Mouse (Mus musculus) kidney, embryonic 16.5 days (tissue): ENCODE measurements around the gene Taar7b. TPM values are rescaled to one million over a fixed set of nuclear protein-coding genes. Genes with fewer than 3 reads are reported as not detected.

Experiments
- ATAC-seq: fragments of 200-750 bp; cut with Nextera tagmentation; 2 replicates; pipeline ENCODE4 v1.8.0; 2017; ENCODE audit warnings: moderate TSS enrichment; ENCODE audit not compliant: low FRiP score, low TSS enrichment
- H3K27ac ChIP-seq: fragments of 300-500 bp; sonication (generic); 2 replicates; pipeline ENCODE4 v1.5.1; 2014; ENCODE audit warnings: low read length
- H3K27me3 ChIP-seq: fragments of 300-500 bp; sonication (generic); 2 replicates; pipeline ENCODE4 v1.6.1; 2014; ENCODE audit warnings: low read length, control low read depth, mixed read lengths; ENCODE audit not compliant: insufficient read depth
- H3K36me3 ChIP-seq: fragments of 300-500 bp; sonication (generic); 2 replicates; pipeline ENCODE4 v1.6.1; 2014; ENCODE audit warnings: low read length, control low read depth, mixed read lengths; ENCODE audit not compliant: insufficient read depth
- H3K4me1 ChIP-seq: fragments of 300-500 bp; sonication (generic); 2 replicates; pipeline ENCODE4 v1.6.1; 2014; ENCODE audit warnings: low read length, control low read depth, mixed read lengths; ENCODE audit not compliant: insufficient read depth
- H3K4me2 ChIP-seq: fragments of 300-500 bp; sonication (generic); replicated peaks from 2 replicates; pipeline ENCODE4 v1.6.1; 2014; ENCODE audit warnings: low read depth, low read length
- H3K4me3 ChIP-seq: fragments of 300-500 bp; sonication (generic); 2 replicates; pipeline ENCODE4 v1.5.1; 2014; ENCODE audit warnings: mild to moderate bottlenecking, low read length
- H3K9ac ChIP-seq: fragments of 300-500 bp; sonication (generic); replicated peaks from 2 replicates; pipeline ENCODE4 v1.6.1; 2014; ENCODE audit warnings: low read length
- H3K9me3 ChIP-seq: fragments of 300-500 bp; sonication (generic); 2 replicates; pipeline ENCODE4 v1.6.1; 2016; ENCODE audit warnings: low read length, control low read depth
- WGBS: fragments of 180-500 bp; shearing (Covaris S2); extraction: QIAGEN DNeasy Blood & Tissue Kit; methylation state at CpG from one replicate; pipeline ENCODE4 v1.1.7; 2014; 5-methylcytosine and 5-hydroxymethylcytosine counted together
- polyA plus RNA-seq: library from polyadenylated mRNA; unstranded; fragments of >200 nt; fragmentation: Nextera tagmentation; extraction: Ambion mirVana; gene quantifications from 2 replicates; pipeline ENCODE4 v1.2.1, GENCODE M21; 2015

The Taar7b gene
- polyA plus RNA-seq, 1 experiment from 2014 or later = not detected

GRCm38 (mm10) chr10:24040120-24040869 lies 40.6 kb downstream of the Taar7b start:
- Histone ChIP-seq H3K27me3 (no peaks in the 10 kb centered on the region), H3K4me3 (no peak overlapping the region), H3K4me1 (no peaks in the 10 kb centered on the region), H3K9me3 (no peaks in the 10 kb centered on the region), H3K9ac (no peak overlapping the region), H3K4me2 (no peak overlapping the region), H3K27ac (no peak overlapping the region), H3K36me3 (no peaks in the 10 kb centered on the region)
- WGBS = 64% methylated on average over 2 of the region's 2 CpGs
- no peak for ATAC-seq

DNA sequence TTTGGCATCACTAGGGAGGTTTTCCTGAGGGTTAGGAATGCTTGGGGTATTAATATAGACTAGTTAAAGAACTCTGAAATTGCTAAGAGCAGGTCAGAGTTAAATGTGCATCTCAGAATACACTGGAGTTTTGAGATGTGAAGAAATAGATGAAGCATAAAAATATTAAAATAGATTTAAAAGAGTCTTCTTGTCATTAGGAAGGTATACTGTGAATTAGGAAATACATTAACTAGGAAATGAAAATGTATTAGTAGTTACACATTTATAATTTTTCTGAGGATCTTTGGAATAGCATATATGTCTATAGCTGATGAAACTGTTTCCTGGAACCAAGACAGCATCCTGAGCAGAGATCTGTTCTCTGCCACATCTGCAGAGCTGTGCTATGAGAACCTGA lies 49.5 kb downstream of the Taar7b start, which contains the start of gene Taar7f:
Gene Taar7f (plus strand): TSS at position 301 of the 400 bp plus-strand sequence.
- no peak within 1 kb of the TSS for H3K27ac ChIP-seq
- no peaks in the 10 kb centered on the region for H3K36me3 ChIP-seq
- H3K9ac ChIP-seq = no peak within 1 kb of the TSS
- H3K4me1 ChIP-seq = no peaks in the 10 kb centered on the region
- no peaks in the 10 kb centered on the region for H3K27me3 ChIP-seq
- no peak for ATAC-seq
- no peak within 1 kb of the TSS for H3K4me3 ChIP-seq
- H3K4me2 ChIP-seq = no peak within 1 kb of the TSS
- H3K9me3 ChIP-seq = no peaks in the 10 kb centered on the region

Other genes with a start within 250 kb of the Taar7b start
- gene Rps12, start 212.7 kb upstream of the Taar7b start, polyA plus RNA-seq = 128 and 147 TPM in 2 replicates
- 18.0 and 20.7 TPM in 2 replicates for gene Slc18b1, start 203.0 kb upstream of the Taar7b start, polyA plus RNA-seq
- 0.13 and 0.14 TPM in 2 replicates for gene Vnn3, start 148.5 kb upstream of the Taar7b start, polyA plus RNA-seq
- gene Vnn1, start 105.3 kb upstream of the Taar7b start, polyA plus RNA-seq = 4.2 and 4.5 TPM in 2 replicates
- gene Taar1, start 79.6 kb upstream of the Taar7b start, polyA plus RNA-seq = not detected in 2 replicates
- not detected in 2 replicates for gene Taar2, start 61.4 kb upstream of the Taar7b start, polyA plus RNA-seq
- gene Taar3, start 50.4 kb upstream of the Taar7b start, polyA plus RNA-seq = not detected in 2 replicates
- gene Taar4, start 39.4 kb upstream of the Taar7b start, polyA plus RNA-seq = not detected in 2 replicates
- gene Taar5, start 29.2 kb upstream of the Taar7b start, polyA plus RNA-seq = 0.26 TPM in 1 of 2 replicates, not detected in the other
- gene Taar6, start 14.3 kb upstream of the Taar7b start, polyA plus RNA-seq = not detected in 2 replicates
- gene Taar7a, start 6.5 kb upstream of the Taar7b start, polyA plus RNA-seq = not detected in 2 replicates
- not detected in 2 replicates for gene Taar7d, start 27.3 kb downstream of the Taar7b start, polyA plus RNA-seq
- gene Taar7e, start 37.7 kb downstream of the Taar7b start, polyA plus RNA-seq = not detected in 2 replicates
- not detected in 2 replicates for gene Taar7f, start 49.6 kb downstream of the Taar7b start, polyA plus RNA-seq
- gene Taar8a, start 76.6 kb downstream of the Taar7b start, polyA plus RNA-seq = not detected in 2 replicates
- gene Taar8b, start 92.4 kb downstream of the Taar7b start, polyA plus RNA-seq = not detected in 2 replicates
- not detected in 2 replicates for gene Taar8c, start 102.0 kb downstream of the Taar7b start, polyA plus RNA-seq
- gene Taar9, start 109.6 kb downstream of the Taar7b start, polyA plus RNA-seq = not detected in 2 replicates
- 127 and 146 TPM in 2 replicates for gene Stx7, start 149.4 kb downstream of the Taar7b start, polyA plus RNA-seq
- 23.4 and 24.0 TPM in 2 replicates for gene Moxd1, start 223.6 kb downstream of the Taar7b start, polyA plus RNA-seq